Mouse (Mus musculus) limb, embryonic 11.5 days (tissue): Measurements from ENCODE around the gene Tmem50a. TPM values are rescaled to one million over a fixed set of nuclear protein-coding genes. Genes with fewer than 3 reads are reported as not detected.

Experiments used
- ATAC-seq: fragments of 200-750 bp; cut with Nextera tagmentation; 2 replicates; pipeline ENCODE4 v1.8.0; 2017; ENCODE audit warnings: low read depth; ENCODE audit not compliant: insufficient number of reproducible peaks, low FRiP score, low TSS enrichment
- DNase-seq: peaks from one replicate; pipeline ENCODE4 v3.0.0-alpha.2; 2015; ENCODE audit warnings: low spot score
- H3K27ac ChIP-seq: fragments of 300-500 bp; sonication (generic); replicated peaks from 2 replicates; pipeline ENCODE4 v1.5.1; 2014; ENCODE audit warnings: low read depth, mild to moderate bottlenecking, low read length
- H3K27me3 ChIP-seq: fragments of 300-500 bp; sonication (generic); 2 replicates; pipeline ENCODE4 v1.6.1; 2014; ENCODE audit warnings: mild to moderate bottlenecking, low read length, mixed read lengths; ENCODE audit not compliant: control insufficient read depth, insufficient read depth
- H3K36me3 ChIP-seq: fragments of 300-500 bp; sonication (generic); 2 replicates; pipeline ENCODE4 v1.6.1; 2014; ENCODE audit warnings: mild to moderate bottlenecking, low read length, moderate library complexity, mixed read lengths; ENCODE audit not compliant: control insufficient read depth, insufficient read depth
- H3K4me1 ChIP-seq: fragments of 300-500 bp; sonication (generic); 2 replicates; pipeline ENCODE4 v1.6.1; 2014; ENCODE audit warnings: low read length, mixed read lengths; ENCODE audit not compliant: control insufficient read depth, insufficient read depth
- H3K4me2 ChIP-seq: fragments of 300-500 bp; sonication (generic); 2 replicates; pipeline ENCODE4 v1.6.1; 2014; ENCODE audit warnings: low read depth, mild to moderate bottlenecking, moderate library complexity; ENCODE audit not compliant: severe bottlenecking
- H3K4me3 ChIP-seq: fragments of 300-500 bp; sonication (generic); 2 replicates; pipeline ENCODE4 v1.5.1; 2014; ENCODE audit warnings: low read depth, low read length
- H3K9ac ChIP-seq: fragments of 300-500 bp; sonication (generic); 2 replicates; pipeline ENCODE4 v1.6.1; 2014; ENCODE audit warnings: mild to moderate bottlenecking, low read length
- H3K9me3 ChIP-seq: fragments of 300-500 bp; sonication (generic); 2 replicates; pipeline ENCODE4 v1.6.1; 2016; ENCODE audit warnings: low read length; ENCODE audit not compliant: control insufficient read depth
- WGBS: fragments of 180-500 bp; shearing (Covaris S2); extraction: QIAGEN DNeasy Blood & Tissue Kit; methylation state at CpG from one replicate; pipeline ENCODE4 v1.1.7; 2014; 5-methylcytosine and 5-hydroxymethylcytosine counted together
- polyA plus RNA-seq: library from polyadenylated mRNA; unstranded; fragments of >200 nt; fragmentation: Nextera tagmentation; extraction: Ambion mirVana; gene quantifications from 2 replicates; pipeline ENCODE4 v1.2.1, GENCODE M21; 2014

The Tmem50a gene
- polyA plus RNA-seq, 1 experiment from 2014 or later: 154 TPM

DNA sequence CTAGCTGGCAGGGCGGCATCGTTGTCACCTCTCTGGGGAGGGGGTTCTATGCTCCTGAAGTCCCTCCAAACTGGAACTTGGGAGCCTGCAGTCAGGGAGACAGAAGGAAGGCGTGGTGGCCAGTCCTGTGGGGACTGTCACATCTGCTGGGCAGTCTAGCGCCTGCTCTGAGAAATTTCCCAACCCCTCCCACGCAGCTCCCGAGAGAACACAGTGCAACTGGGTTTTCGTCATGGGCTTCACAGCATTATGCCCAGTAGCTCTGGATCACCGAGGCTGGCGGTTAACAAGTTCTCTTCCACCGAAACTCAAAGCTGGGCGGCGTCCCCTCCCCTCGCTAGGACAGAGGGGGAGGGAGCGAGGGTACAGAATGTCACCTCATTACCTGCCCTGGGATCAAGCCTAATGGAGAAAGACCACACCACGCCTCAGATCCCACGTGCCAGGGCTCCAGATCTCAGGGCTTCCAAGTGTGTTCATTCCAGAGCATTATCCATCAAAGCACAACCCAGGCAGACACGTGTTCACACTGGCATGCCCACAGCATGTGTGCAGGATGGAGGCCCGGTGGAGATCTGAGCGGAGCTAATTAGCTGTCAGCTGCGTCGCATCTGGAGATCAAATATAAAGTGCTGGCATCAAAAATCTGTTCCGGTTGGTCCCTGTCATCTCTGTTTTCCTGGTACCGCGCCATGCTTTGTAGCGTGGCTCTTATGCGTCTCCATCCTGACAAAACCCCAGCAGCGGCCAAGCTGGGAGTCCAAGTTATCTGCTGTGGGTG is 29.1 kb upstream of the Tmem50a start:
- no peaks in the 10 kb centered on the region for H3K9me3 ChIP-seq
- DNase-seq (no peak), ATAC-seq (0 out of 2 replicates have a peak, but pooled peaks have one; percentile 13)
- no peak overlapping the region for H3K9ac ChIP-seq
- H3K36me3 ChIP-seq: no peaks in the 10 kb centered on the region
- H3K4me1 ChIP-seq: peaks cover 7% of the 10 kb centered on the region; the same call in 1 of the 2 replicates
- 45% methylated on average over 27 of the region's 27 CpGs for WGBS
- no peak overlapping the region for H3K4me2 ChIP-seq
- H3K27ac ChIP-seq: no peak overlapping the region
- H3K4me3 ChIP-seq: no peak overlapping the region
- H3K27me3 ChIP-seq: peaks cover 4% of the 10 kb centered on the region; the same call in 1 of the 2 replicates

DNA sequence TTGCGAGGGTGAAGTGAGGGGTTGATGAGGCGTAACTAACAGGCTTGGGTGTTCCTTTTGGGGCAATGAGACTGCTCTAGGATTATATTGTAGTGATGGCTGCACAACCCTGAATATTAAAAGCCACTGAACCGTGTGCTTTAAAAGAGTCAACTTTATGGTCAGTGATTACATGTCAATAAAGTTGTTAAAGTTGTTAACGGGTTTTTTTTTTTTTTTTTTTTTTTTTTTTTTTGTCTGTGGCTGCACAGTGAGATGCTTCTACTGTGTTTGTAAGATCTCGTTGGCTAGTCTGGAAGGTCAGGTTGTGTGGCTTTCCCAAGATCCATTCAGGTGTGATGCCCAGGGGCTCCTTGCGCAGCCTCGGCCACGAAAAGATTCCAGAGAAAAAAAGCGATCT is 25.1 kb upstream of the Tmem50a start:
- WGBS: 61% methylated on average over 9 of the region's 9 CpGs
- no peak overlapping the region for H3K4me2 ChIP-seq
- DNase-seq: no peak
- no peak for ATAC-seq
- H3K27me3 ChIP-seq: peaks cover 4% of the 10 kb centered on the region; the same call in 1 of the 2 replicates
- H3K9me3 ChIP-seq: no peaks in the 10 kb centered on the region
- no peak overlapping the region for H3K9ac ChIP-seq
- peaks cover 5% of the 10 kb centered on the region; the same call in 1 of the 2 replicates for H3K36me3 ChIP-seq
- H3K4me3 ChIP-seq: no peak overlapping the region
- H3K4me1 ChIP-seq: peaks cover 7% of the 10 kb centered on the region; the same call in 1 of the 2 replicates
- no peak overlapping the region for H3K27ac ChIP-seq

DNA sequence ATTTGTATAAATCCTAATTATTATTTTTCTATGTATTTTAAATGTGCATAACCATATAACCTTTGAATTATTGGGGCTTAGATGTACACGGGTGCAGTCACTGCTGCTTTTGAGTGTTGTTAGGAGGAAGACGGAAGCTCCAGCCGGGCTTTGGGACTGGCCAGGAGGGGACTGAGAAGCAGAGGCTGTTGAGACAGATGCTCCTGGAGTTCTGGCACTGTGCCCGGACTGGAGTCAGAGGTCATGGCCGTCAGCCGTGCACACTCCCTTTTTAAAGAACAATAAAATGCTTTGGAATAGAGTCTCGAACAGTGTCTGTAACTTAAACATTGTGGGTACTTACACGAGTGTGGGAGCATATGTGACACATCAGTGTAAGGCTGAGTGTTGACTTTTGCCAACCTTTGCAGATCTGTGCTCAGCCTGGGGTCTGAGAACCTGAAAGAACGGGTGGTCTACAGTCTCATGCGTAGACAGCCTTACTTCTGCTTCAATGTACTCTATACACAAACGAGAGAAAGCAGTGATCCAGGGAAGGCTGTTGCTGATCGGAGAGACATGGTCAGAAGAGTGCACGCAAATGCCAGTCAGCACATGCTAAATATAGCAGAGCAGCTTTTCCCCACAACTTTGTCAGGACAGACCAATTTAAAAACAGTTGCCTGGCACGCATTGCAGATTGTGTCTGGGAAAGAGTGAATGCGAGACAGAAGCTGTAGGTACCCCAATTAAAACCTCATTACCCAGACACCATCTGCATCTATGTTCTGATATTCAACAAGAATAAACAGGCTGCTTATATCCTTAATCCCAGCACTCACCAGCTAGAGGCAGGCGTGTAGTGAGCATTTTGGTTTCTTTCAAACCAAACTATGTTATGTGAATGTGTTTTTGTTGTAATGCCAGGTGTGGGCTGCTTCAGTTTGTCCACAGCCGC is 22.7 kb upstream of the Tmem50a start:
- Histone ChIP-seq H3K4me1 (no peaks in the 10 kb centered on the region), H3K4me3 (no peak overlapping the region), H3K9ac (no peak overlapping the region), H3K9me3 (no peaks in the 10 kb centered on the region), H3K27me3 (no peaks in the 10 kb centered on the region), H3K27ac (no peak overlapping the region), H3K4me2 (no peak overlapping the region), H3K36me3 (peaks cover 13% of the 10 kb centered on the region; the same call in 1 of the 2 replicates)
- DNase-seq: no peak
- WGBS: 76% methylated on average over 17 of the region's 17 CpGs
- no peak for ATAC-seq

GRCm38 (mm10) chr4:134930684-134931481 is 16.1 kb upstream of the Tmem50a start, which contains the start of gene Syf2:
Gene Syf2 (plus strand): TSS chr4:134930898.
- no peak within 1 kb of the TSS for H3K27ac ChIP-seq
- DNase-seq: peak; percentile 94
- no peaks in the 10 kb centered on the region for H3K9me3 ChIP-seq
- under 1% methylated on average over 68 of the region's 68 CpGs for WGBS
- peak within 1 kb of the TSS; percentile 72 for H3K9ac ChIP-seq
- peak; percentile 95 for ATAC-seq
- peak within 1 kb of the TSS; percentile 85 for H3K4me2 ChIP-seq
- H3K4me1 ChIP-seq: no peaks in the 10 kb centered on the region
- no peaks in the 10 kb centered on the region for H3K27me3 ChIP-seq
- H3K4me3 ChIP-seq: peak within 1 kb of the TSS; percentile 99
- H3K36me3 ChIP-seq: peaks cover 18% of the 10 kb centered on the region

- peak overlapping the region; percentile 85 for H3K4me2 ChIP-seq
- H3K27me3 ChIP-seq: no peaks in the 10 kb centered on the region
- H3K36me3 ChIP-seq: peaks cover 23% of the 10 kb centered on the region
- ATAC-seq (no peak), DNase-seq (no peak)
- peaks cover 3% of the 10 kb centered on the region; the same call in 1 of the 2 replicates for H3K4me1 ChIP-seq
- no peak overlapping the region for H3K9ac ChIP-seq
- no peaks in the 10 kb centered on the region for H3K9me3 ChIP-seq
- peak overlapping the region; percentile 99 for H3K4me3 ChIP-seq
- H3K27ac ChIP-seq: no peak overlapping the region
- 31% methylated on average over 9 of the region's 9 CpGs for WGBS
Observed at GRCm38 (mm10) chr4:134930190-134930589, 15.4 kb upstream of the Tmem50a start.

DNA sequence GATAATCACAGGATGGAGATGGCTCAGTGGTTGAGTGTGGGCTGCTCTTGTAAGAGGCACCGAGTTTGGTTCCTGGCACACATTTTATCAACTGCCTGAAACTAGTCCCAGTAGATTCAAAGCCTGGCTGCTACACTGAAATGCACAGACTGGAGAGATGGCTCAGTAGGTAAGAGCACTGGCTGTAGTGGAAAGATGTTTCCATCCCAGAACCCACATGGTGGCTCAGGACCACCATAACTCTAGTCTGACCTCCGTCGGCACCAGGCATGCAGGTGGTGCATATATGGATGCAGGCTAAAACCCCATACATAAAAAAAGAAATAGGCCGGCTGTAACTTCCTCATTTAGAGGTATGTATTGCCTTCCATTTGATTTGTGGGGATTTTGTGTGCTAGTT is 14.7 kb upstream of the Tmem50a start:
- Histone ChIP-seq H3K27ac (no peak overlapping the region), H3K4me3 (no peak overlapping the region), H3K9me3 (no peaks in the 10 kb centered on the region), H3K4me1 (peaks cover 4% of the 10 kb centered on the region; the same call in 1 of the 2 replicates), H3K36me3 (peaks cover 19% of the 10 kb centered on the region), H3K4me2 (no peak overlapping the region), H3K27me3 (no peaks in the 10 kb centered on the region), H3K9ac (no peak overlapping the region)
- DNase-seq (no peak), ATAC-seq (no peak)
- WGBS: 78% methylated on average over 4 of the region's 4 CpGs

DNA sequence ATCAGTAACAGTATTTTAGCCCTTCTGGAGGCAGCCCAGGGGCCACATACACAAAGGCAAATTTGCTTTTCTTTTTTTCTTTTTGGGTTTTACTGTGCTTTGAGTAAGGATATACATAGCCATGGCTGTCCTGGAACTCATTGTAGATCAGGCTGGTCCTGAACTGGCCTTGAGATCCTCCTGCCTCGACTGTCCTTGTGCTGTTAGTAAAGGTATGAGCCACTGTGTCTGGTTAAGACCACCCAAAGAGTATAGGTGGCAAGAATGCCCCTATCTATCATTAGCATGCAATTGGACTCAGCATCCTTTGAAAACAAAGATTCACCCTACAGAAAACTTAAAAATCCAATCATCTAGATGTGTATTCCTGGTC is 13.6 kb upstream of the Tmem50a start:
- no peaks in the 10 kb centered on the region for H3K27me3 ChIP-seq
- peaks cover 17% of the 10 kb centered on the region for H3K36me3 ChIP-seq
- H3K4me3 ChIP-seq: no peak overlapping the region
- DNase-seq (no peak), ATAC-seq (no peak)
- no peak overlapping the region for H3K4me2 ChIP-seq
- H3K4me1 ChIP-seq: peaks cover 4% of the 10 kb centered on the region; the same call in 1 of the 2 replicates
- H3K27ac ChIP-seq: no peak overlapping the region
- 65% methylated on average over 1 of the region's 1 CpGs for WGBS
- no peaks in the 10 kb centered on the region for H3K9me3 ChIP-seq
- H3K9ac ChIP-seq: no peak overlapping the region
